Mouse (Mus musculus): ENCODE data around the gene Dnajb8. TPM values are rescaled to one million over a fixed set of nuclear protein-coding genes. Genes with fewer than 3 reads are reported as not detected.
A peak's percentile ranks its signal among the peaks of the same experiment; 100 is the strongest.

Gene Dnajb8
- total RNA-seq, 2 experiments from 2014 or later = not detected

GRCm38 (mm10) chr6:88267068-88267467 is 45.0 kb downstream of the Dnajb8 start:
- ATAC-seq (replicated peaks; ENCODE audit: low FRiP score, poor library complexity, severe bottlenecking) = no peak

- ATAC-seq (replicated peaks; ENCODE audit: low FRiP score, poor library complexity, severe bottlenecking) = no peak
Measured at GRCm38 (mm10) chr6:88267970-88268369, 45.9 kb downstream of the Dnajb8 start.

GRCm38 (mm10) chr6:88274623-88275022 is 52.6 kb downstream of the Dnajb8 start:
- ATAC-seq (replicated peaks; ENCODE audit: low FRiP score, poor library complexity, severe bottlenecking) = no peak

GRCm38 (mm10) chr6:88276221-88276620 is 54.2 kb downstream of the Dnajb8 start:
- no peak for ATAC-seq (replicated peaks; ENCODE audit: low FRiP score, poor library complexity, severe bottlenecking)

- ATAC-seq (replicated peaks; ENCODE audit: low FRiP score, poor library complexity, severe bottlenecking) = no peak
Measured at GRCm38 (mm10) chr6:88277242-88277641, 55.2 kb downstream of the Dnajb8 start.

- no peak for ATAC-seq (replicated peaks; ENCODE audit: low FRiP score, poor library complexity, severe bottlenecking)
Measured at GRCm38 (mm10) chr6:88278141-88278540, 56.1 kb downstream of the Dnajb8 start.

GRCm38 (mm10) chr6:88290129-88290766 is 68.2 kb downstream of the Dnajb8 start:
- no peak for ATAC-seq (replicated peaks; ENCODE audit: low FRiP score, poor library complexity, severe bottlenecking)

GRCm38 (mm10) chr6:88292274-88292909 is 70.3 kb downstream of the Dnajb8 start:
- peak; percentile 70; the same call in 1 of the 2 replicates for ATAC-seq (replicated peaks; ENCODE audit: low FRiP score, poor library complexity, severe bottlenecking)

GRCm38 (mm10) chr6:88299491-88299890 is 77.4 kb downstream of the Dnajb8 start:
- ATAC-seq (replicated peaks; ENCODE audit: low FRiP score, poor library complexity, severe bottlenecking) = no peak

- ATAC-seq (replicated peaks; ENCODE audit: low FRiP score, poor library complexity, severe bottlenecking) = no peak
Measured at GRCm38 (mm10) chr6:88301234-88301633, 79.2 kb downstream of the Dnajb8 start.

Other genes starting within 250 kb of the Dnajb8 start
- gene H1fx, start 240.6 kb upstream of the Dnajb8 start, total RNA-seq (2015; ENCODE audit: low replicate concordance) = not detected in 2 replicates
- 0.39 TPM in 1 of 2 replicates, not detected in the other for gene H1fx, start 240.6 kb upstream of the Dnajb8 start, total RNA-seq (2017; ENCODE audit: low replicate concordance)
- gene Rab7, start 177.0 kb upstream of the Dnajb8 start, total RNA-seq (2015; ENCODE audit: low replicate concordance) = 119 and 121 TPM in 2 replicates
- gene Rab7, start 177.0 kb upstream of the Dnajb8 start, total RNA-seq (2017; ENCODE audit: low replicate concordance) = 34.7 and 43.0 TPM in 2 replicates
- gene Rpn1, start 137.8 kb upstream of the Dnajb8 start, total RNA-seq (2015; ENCODE audit: low replicate concordance) = 27.8 and 41.9 TPM in 2 replicates
- 31.4 and 37.1 TPM in 2 replicates for gene Rpn1, start 137.8 kb upstream of the Dnajb8 start, total RNA-seq (2017; ENCODE audit: low replicate concordance)
- 8.8 and 23.1 TPM in 2 replicates for gene Gata2, start 28.4 kb upstream of the Dnajb8 start, total RNA-seq (2015; ENCODE audit: low replicate concordance)
- gene Gata2, start 28.4 kb upstream of the Dnajb8 start, total RNA-seq (2017; ENCODE audit: low replicate concordance) = 2.6 and 3.3 TPM in 2 replicates
- 7.2 and 7.5 TPM in 2 replicates for gene Eefsec, start 224.3 kb downstream of the Dnajb8 start, total RNA-seq (2015; ENCODE audit: low replicate concordance)
- gene Eefsec, start 224.3 kb downstream of the Dnajb8 start, total RNA-seq (2017; ENCODE audit: low replicate concordance) = 5.9 and 8.8 TPM in 2 replicates
- 26.3 and 27.2 TPM in 2 replicates for gene Ruvbl1, start 243.1 kb downstream of the Dnajb8 start, total RNA-seq (2015; ENCODE audit: low replicate concordance)
- 23.9 and 36.6 TPM in 2 replicates for gene Ruvbl1, start 243.1 kb downstream of the Dnajb8 start, total RNA-seq (2017; ENCODE audit: low replicate concordance)